In the genomic region with DNA sequence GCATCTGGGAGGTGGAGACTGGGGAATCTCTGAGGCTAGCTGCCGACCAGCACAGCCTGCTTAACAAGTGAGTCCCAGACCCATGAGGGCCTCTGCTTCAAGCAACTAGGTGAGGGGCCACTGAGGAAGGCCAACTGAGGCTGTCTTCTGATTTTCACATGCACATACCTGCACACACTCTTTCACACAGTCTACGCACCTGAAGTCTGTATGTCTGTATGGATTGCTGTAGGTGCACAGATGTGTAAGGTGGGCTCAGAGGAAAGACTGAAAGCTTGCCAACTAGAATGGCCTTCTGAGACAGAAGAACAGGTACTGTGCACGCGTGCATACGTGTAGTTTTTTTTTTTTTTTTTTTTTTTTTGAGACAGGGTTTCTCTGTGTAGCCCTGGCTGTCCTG, we compare ENCODE assay signal across 28 mouse cellular contexts. TPM values are rescaled to one million over a fixed set of nuclear protein-coding genes. Genes with fewer than 3 reads are reported as not detected.
"Had no signal": no experiment of that assay in that cellular context is flagged by ENCODE, and none has a peak within 500 bp of the region (broad histone marks: within the 10 kb centered on the region; RNA-seq: fewer than 3 reads in every experiment).

No protein-coding gene starts in this region.

- H3K4me3 ChIP-seq: embryonic facial prominence, embryonic 10.5 days; embryonic facial prominence, embryonic 12.5 days; embryonic facial prominence, embryonic 13.5 days; embryonic facial prominence, embryonic 15.5 days; erythroblast, embryonic 14.5 days; forebrain, embryonic 10.5 days; forebrain, embryonic 12.5 days; forebrain, embryonic 13.5 days; forebrain, embryonic 15.5 days; gastrocnemius, adult 2 months; heart, adult 2 months had no signal

- H3K4me1 ChIP-seq: embryonic facial prominence, embryonic 12.5 days; embryonic facial prominence, embryonic 15.5 days; forebrain, embryonic 15.5 days had no signal

- H3K4me2 ChIP-seq: embryonic facial prominence, embryonic 12.5 days; embryonic facial prominence, embryonic 13.5 days; embryonic facial prominence, embryonic 15.5 days; forebrain, embryonic 12.5 days; forebrain, embryonic 13.5 days; forebrain, embryonic 15.5 days had no signal

- H3K36me3 ChIP-seq: embryonic facial prominence, embryonic 10.5 days; embryonic facial prominence, embryonic 12.5 days; embryonic facial prominence, embryonic 15.5 days; forebrain, embryonic 12.5 days; forebrain, embryonic 15.5 days had no signal

- H3K9me3 ChIP-seq: embryonic facial prominence, embryonic 10.5 days; embryonic facial prominence, embryonic 12.5 days; embryonic facial prominence, embryonic 15.5 days; forebrain, embryonic 12.5 days; forebrain, embryonic 13.5 days; forebrain, embryonic 15.5 days had no signal

- H3K27me3 ChIP-seq: embryonic facial prominence, embryonic 12.5 days; embryonic facial prominence, embryonic 13.5 days; embryonic facial prominence, embryonic 15.5 days; forebrain, embryonic 12.5 days; forebrain, embryonic 13.5 days had no signal

- H3K9ac ChIP-seq: embryonic facial prominence, embryonic 12.5 days; embryonic facial prominence, embryonic 13.5 days; embryonic facial prominence, embryonic 15.5 days; forebrain, embryonic 12.5 days; forebrain, embryonic 13.5 days; forebrain, embryonic 15.5 days; forebrain, postnatal 0 days had no signal

- DNase-seq: cerebellum, adult 18-20 months; cerebellum, adult 2 months; cerebellum, adult 8-10 months; cerebellum, adult 9-10 months; cerebellum, adult 9-11 months; cerebellum, postnatal 10 days; cerebellum, postnatal 14 days; cerebellum, postnatal 25 days; cerebellum, postnatal 36 days; embryo, embryonic 11 days; forebrain, postnatal 0 days; gastrocnemius, postnatal 10 days; gastrocnemius, postnatal 14 days; gastrocnemius, postnatal 25 days; gastrocnemius, postnatal 36 days; heart, adult 2 months had no signal

- H3K27ac ChIP-seq: embryonic facial prominence, embryonic 10.5 days; embryonic facial prominence, embryonic 12.5 days; embryonic facial prominence, embryonic 13.5 days; embryonic facial prominence, embryonic 15.5 days; forebrain, embryonic 10.5 days; forebrain, embryonic 12.5 days; forebrain, embryonic 13.5 days; forebrain, embryonic 15.5 days; gastrocnemius, adult 2 months; heart, adult 2 months had no signal

- ATAC-seq: forebrain, embryonic 13.5 days; forebrain, embryonic 14.5 days; forebrain, embryonic 15.5 days; forebrain, embryonic 16.5 days; forebrain, postnatal 0 days had no signal

RNA-seq across cellular contexts. Expression of a gene that starts 8.0 kb away (rescaled TPM):
- polyA plus RNA-seq: erythroblast, embryonic 14.5 days had no signal
